Mouse (Mus musculus) layer of hippocampus, adult 8-10 months (tissue): ENCODE results near the gene Syngr3. TPM values are rescaled to one million over a fixed set of nuclear protein-coding genes. Genes with fewer than 3 reads are reported as not detected.

Source experiments
- DNase-seq, 2 experiments: peaks; one replicate each; pipeline ENCODE4 v3.0.0; 2022; ENCODE audit warnings: low spot score in 2 of 2
- total RNA-seq, 4 experiments: library from RNA; stranded (reverse); gene quantifications; 2 replicates each; pipeline ENCODE4 v1.2.4; 2022

The Syngr3 gene
- total RNA-seq, 4 experiments from 2014 or later, result 137 to 165 (median 150) TPM

DNA sequence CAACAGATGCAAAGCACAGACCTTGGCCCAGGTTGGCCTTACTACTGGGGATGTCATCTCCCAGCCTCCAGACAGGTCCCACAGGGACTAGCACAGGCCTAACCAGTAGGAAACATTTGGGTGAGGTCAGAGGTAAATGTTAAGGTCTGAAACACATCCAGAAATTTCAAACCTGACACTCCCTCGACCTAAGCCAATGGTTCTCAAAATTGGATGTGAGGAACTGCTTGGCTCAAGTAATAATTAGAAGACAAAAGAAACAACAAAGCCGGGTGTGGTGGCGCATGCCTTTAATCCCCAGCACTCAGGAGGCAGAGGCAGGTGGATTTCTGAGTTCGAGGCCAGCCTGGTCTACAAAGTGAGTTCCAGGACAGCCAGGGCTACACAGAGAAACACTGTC lies 43.4 kb downstream of the Syngr3 start:
- DNase-seq, result no peak

DNA sequence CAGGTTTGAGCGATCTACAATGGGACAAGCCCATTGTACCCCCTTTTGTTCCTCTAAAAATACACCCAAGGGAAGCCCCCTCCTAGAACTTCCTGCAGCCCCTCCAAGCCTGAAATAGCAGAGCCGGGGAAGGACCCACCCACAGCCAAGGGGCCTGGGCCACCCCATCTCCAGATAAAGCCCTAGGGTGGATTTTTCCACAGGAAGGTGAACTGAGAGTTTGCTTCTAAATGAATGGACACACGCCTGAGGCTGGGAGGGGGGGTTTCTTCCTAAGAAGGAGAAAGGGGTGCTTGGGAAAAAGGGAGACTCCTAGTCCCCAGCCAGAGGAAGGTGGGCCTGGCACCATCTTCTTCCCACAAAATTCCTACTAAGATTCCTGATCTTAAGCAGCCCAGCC lies 43.8 kb downstream of the Syngr3 start:
- DNase-seq, result no peak

DNA sequence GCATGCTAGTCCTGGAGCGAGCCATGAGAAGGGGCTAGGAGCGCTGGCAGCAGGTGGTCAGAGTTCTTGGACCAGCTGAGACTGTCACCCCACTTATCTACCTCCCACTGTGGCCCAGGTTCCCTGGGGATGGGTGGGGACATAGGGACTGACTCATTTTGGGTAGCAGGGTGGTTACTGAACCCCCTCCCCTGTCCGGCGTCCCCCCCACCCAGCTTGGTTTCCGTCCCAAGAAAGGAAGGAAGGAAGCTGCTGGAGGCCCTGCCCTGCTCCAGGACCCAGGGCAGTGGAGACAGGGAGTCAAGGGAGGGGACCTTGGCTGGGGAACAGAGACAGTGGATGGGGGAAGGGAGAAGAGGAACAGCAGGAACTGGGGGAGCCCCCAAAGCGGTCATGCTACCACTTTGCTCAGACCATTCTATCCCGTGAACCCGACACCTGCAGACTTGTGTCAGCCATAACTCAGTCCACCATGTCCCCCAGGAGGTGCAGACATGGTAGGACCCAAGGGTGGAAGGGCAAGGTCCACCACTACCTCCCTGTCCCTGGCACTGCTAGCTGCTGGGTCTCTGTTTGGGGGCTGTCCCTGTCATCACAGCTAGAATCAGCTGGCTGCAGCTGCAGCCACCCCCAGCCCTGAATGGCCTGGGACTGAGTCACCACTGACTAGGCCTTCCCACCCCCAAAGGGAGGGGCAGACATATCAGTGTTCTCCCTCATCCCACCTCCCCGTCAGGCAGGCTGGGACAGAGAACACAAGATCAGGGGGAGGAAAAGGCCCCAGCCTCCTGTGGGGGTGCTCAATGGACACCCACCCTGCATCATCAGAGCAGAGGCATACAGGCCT lies 44.7 kb downstream of the Syngr3 start:
- DNase-seq, result no peak

DNA sequence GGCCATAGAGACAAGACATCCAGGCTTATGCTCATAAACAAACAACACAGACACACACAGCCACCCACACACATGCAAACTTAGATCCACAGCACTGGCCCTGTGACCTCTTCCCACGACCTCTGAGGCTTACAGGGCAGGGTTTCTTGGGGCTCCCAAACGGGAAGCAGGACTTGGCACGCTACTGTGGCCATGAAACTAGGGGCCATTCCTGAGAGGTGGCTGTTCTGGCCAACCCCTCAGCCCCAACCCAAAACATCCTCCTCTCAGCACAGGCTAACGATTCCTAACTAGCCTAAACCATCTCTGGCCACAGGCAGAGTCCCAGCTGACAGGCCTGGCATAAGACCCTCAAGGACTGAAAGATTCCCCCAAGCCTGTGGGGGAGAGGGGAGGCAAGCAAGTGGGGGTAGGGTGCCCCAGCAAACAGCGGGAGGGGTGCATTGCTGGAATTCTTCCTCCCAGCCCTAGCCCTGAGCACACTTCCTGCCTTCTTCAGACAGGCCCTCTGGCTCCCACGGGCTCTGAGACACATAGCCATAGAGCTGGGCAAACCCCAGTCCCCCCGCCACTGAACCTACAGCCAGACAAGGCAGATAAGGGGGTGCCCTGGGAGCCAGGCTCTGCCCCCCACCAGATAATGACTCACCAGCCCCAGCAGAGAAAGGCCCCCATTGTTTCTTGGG lies 45.6 kb downstream of the Syngr3 start:
- DNase-seq, result no peak

DNA sequence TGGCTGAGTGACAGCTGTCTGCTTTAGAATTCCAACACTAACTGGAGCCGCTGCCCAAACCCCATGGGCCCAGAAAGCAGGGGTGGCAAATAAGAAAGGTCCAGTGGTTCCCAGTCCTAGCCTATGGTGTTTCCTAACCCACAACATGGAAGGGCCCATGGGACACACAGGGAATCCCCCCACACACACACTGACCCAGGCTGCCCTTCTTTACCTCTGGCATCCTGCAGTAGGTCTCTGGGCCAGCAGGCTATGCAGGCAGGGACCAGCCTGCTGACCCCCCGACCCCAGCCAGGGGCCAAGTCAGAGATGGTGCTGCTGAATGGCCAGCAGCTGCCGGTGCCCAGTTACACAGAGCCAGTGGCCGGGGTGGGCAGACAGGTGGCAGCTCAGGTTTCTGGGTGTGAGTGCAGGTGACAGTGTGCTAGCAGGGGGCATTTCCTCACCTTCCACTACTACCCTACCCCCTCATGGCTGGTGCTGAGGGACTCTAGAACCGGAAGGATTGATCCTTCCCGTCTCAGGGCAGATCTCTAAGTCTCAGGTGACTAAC lies 46.9 kb downstream of the Syngr3 start:
- DNase-seq, result no peak

DNA sequence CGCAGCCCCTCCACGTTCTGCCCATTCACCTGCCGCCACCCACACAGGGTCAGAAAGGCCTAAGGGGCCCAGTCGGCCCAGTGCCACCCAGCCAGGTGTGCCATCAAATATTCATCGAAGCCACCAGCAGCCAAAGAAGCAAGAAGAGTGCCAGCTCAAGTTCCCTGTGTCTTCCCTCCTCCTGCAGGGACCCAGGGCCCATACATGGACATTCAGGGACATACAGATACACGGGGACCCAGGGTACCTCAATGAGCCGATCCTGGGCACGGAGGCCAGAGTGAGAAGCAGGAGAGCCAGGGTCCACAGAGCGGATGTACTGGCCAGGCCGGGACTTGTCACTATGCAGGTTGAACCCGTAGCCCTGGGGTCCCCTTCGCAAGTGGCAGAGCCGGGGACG lies 47.8 kb downstream of the Syngr3 start:
- DNase-seq, result no peak

DNA sequence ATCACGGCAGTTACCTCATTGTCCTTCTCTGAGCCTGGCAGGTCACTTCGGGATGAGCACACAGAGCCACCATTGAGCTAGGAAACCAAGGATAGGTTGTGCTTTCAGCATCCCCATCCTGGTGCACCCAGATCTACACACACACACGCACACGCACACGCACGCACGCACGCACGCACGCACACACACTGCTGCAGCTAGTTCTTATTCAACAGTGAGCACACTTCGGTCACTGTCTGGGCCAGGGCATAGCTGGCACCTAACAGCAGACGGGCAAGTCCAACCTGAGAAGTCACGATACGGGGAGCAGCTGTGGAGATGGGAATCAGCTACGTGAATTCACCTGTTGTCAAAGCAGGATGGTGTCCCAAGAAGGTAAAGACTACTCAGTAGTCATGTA lies 49.2 kb downstream of the Syngr3 start:
- DNase-seq, result no peak

DNA sequence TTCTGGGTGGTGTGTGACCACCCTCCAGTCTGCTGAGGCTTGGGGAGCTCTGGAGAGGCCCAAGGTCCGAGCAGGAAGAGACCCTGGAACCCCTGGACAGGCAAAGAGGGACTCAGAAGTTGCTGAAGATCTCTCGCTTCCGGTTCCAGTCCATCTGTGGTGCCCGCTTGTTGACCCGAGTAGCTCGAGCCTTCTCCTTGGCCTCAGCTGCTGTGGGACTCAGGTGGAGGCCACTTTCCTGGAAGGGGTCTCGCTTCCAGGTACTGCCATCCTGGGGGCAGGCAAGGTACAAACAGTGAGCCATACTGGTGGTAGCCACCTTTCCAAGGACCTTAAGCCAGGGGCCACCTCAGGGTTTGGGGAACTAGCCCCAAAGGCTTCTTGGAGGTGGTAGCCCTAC lies 49.6 kb downstream of the Syngr3 start:
- no peak for DNase-seq

DNA sequence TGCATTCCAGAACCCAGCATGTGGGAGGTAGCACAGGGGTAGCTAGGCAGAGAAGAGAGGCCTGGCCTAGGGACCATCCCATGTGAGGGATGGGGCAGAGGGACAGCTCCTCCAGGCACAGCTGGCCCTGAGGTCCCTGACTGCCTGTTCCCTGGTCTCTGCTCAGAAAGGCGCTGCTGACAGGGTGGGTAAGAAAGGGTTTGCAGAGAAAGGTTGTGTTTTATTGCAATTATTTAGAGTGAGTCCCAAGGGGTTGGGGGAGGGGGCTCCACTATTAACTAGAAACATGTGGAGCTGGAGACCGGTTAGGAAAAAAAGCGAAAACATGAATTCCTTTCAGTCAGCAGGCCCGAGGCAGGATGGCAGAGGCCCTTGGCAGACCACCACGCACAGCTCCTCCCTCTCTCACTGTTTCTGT lies 50.2 kb downstream of the Syngr3 start:
- DNase-seq, result no peak

DNA sequence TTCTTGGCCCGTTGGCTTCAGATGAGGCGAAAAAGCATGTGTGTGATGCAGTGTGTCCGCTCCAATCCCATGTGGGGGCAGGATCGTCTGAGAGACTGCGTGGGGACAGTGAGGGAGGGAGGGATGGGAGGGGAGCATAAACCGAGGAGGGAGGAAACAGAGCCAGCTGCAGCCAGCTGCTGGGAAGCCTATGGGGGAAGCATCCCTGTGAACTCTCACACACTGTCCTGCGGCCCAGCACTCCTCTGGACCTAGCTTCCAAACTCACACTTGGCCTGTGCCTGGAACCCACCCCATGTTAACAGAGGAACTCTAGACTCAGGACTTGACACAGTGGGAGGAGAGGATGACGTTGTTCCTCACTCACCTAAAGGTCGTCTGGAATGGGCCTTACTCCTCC lies 50.9 kb downstream of the Syngr3 start:
- no peak for DNase-seq

DNA sequence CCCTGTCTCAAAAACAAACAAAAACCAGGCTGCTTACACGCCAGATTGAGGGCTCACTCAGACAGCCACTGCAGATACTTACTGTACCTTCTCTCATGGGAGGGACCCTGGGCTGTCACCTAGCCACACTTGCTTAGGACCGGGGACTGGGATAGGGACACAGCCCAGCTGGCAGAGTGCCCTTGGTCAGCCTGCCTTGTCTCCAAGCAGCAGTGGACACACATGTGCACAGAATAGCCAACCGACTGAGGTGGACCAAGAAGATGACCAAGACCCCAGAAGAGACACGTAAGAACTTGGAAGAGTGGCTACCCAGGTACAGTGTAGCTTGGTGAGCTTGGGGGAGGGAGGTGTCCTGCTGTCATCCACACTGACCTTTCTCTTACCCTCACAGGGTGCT lies 51.5 kb downstream of the Syngr3 start:
- DNase-seq, result no peak

DNA sequence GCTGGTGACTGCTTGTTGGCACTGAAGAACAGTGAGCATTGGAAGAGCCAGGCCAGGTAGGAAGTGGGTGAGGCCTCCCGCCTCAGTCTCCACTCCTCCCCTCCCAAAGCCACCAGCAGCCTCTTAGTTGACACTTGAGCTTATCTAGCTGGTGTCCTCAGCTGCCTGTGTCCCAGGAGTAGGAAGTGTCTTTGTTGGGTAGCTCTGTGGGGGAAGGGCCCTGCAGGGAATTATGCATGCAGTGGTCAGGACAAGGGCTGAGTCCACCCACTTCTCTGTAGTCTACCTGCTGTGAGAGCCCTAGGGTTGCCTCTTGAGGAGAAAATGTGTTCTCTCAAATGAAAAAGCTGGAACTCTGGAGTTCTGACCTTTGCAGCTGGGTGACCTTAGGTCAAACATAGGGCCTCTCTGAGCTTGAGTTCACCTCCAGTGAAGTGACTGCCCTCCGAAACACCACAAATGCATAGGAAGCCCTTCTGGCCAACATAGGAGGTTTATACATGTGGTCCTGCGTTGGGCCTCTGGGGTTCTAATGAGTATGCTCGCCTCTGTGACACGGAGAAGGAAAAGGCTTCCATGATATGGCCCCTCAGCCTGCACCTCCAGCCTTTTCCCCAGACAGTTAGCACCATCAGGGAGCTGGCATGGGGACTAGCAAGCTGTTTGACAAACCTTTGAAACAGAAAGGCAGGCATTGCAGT lies 52.8 kb downstream of the Syngr3 start:
- no peak for DNase-seq

DNA sequence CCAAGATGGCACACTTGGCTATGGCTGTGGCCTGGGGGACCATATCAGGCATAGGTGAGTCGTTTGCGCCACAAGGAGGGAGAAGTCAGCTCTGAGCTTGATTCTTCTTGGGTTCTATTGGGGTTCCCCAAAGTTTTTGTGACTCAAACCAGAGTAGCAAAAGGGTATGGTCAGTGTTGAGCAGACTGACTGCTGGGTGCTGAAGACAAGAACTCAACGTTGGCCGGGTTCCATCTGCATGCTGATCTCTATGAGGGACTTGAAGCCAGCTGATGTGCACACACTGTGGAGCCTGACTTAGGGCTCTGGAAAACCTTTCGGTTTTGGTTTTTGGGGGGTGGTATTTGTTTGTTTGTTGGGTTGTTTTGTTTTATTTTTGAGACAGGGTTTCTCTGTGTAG lies 54.1 kb downstream of the Syngr3 start:
- DNase-seq, result no peak

Other genes with a start within 250 kb of the Syngr3 start
- 10 to 100 TPM in 1 of 4 experiments, 1 to 10 TPM in 3; 5.8 to 12.1 (median 8.2) TPM for gene Dnase1l2, start 246.8 kb downstream of the Syngr3 start, total RNA-seq
- gene E4f1, start 219.6 kb downstream of the Syngr3 start, total RNA-seq, result 10 to 100 TPM; 31.0 to 44.2 (median 38.4) TPM
- 10 to 100 TPM; 54.8 to 62.3 (median 57.7) TPM for gene Pgp, start 219.6 kb downstream of the Syngr3 start, total RNA-seq
- gene Bricd5, start 216.1 kb downstream of the Syngr3 start, total RNA-seq, result 1 to 10 TPM in 2 of 4 experiments, under 1 TPM in 2; 0.90 to 2.0 (median 1.4) TPM
- 10 to 100 TPM; 39.7 to 43.9 (median 41.9) TPM for gene Mlst8, start 210.9 kb downstream of the Syngr3 start, total RNA-seq
- 100 to 1,000 TPM; 134 to 172 (median 153) TPM for gene Caskin1, start 201.4 kb downstream of the Syngr3 start, total RNA-seq
- 100 to 1,000 TPM in 2 of 4 experiments, 10 to 100 TPM in 2; 82.9 to 106 (median 97.4) TPM for gene Traf7, start 162.0 kb downstream of the Syngr3 start, total RNA-seq
- gene Rab26, start 155.7 kb downstream of the Syngr3 start, total RNA-seq, result 10 to 100 TPM; 63.4 to 66.7 (median 65.6) TPM
- 100 to 1,000 TPM in 1 of 4 experiments, 10 to 100 TPM in 3; 72.1 to 120 (median 88.4) TPM for gene Pkd1, start 140.1 kb downstream of the Syngr3 start, total RNA-seq
- gene Tsc2, start 57.3 kb downstream of the Syngr3 start, total RNA-seq, result 100 to 1,000 TPM; 149 to 212 (median 191) TPM
- gene Nthl1, start 57.3 kb downstream of the Syngr3 start, total RNA-seq, result 1 to 10 TPM; 6.5 to 9.1 (median 7.6) TPM
- 10 to 100 TPM; 41.9 to 48.7 (median 44.1) TPM for gene Slc9a3r2, start 39.6 kb downstream of the Syngr3 start, total RNA-seq
- 1 to 10 TPM in 3 of 4 experiments, not detected in 1; 1.1 to 2.6 (median 2.5) TPM for gene Npw, start 31.5 kb downstream of the Syngr3 start, total RNA-seq
- gene Zfp598, start 20.3 kb downstream of the Syngr3 start, total RNA-seq, result 10 to 100 TPM; 36.8 to 41.6 (median 38.2) TPM
- 10 to 100 TPM; 17.9 to 23.4 (median 21.1) TPM for gene Gfer, start 6.2 kb upstream of the Syngr3 start, total RNA-seq
- 1 to 10 TPM; 2.0 to 4.3 (median 3.4) TPM for gene Noxo1, start 6.3 kb upstream of the Syngr3 start, total RNA-seq
- 10 to 100 TPM; 24.2 to 32.3 (median 27.8) TPM for gene Tbl3, start 17.7 kb upstream of the Syngr3 start, total RNA-seq
- under 1 TPM in 2 of 4 experiments, not detected in 2; 0.36 to 0.47 TPM for gene Rnf151, start 28.1 kb upstream of the Syngr3 start, total RNA-seq
- gene Rps2, start 28.2 kb upstream of the Syngr3 start, total RNA-seq, result 100 to 1,000 TPM; 282 to 365 (median 323) TPM
- gene Ndufb10, start 34.5 kb upstream of the Syngr3 start, total RNA-seq, result 100 to 1,000 TPM; 214 to 227 (median 222) TPM
- gene Rpl3l, start 37.9 kb upstream of the Syngr3 start, total RNA-seq, result under 1 TPM; 0.23 to 0.77 (median 0.54) TPM
- gene Msrb1, start 46.7 kb upstream of the Syngr3 start, total RNA-seq, result 10 to 100 TPM; 41.1 to 50.5 (median 47.2) TPM
- under 1 TPM in 1 of 4 experiments, not detected in 3; 0.23 TPM for gene Hs3st6, start 63.0 kb upstream of the Syngr3 start, total RNA-seq
- not detected for gene Meiob, start 114.3 kb upstream of the Syngr3 start, total RNA-seq
- gene Hagh, start 150.2 kb upstream of the Syngr3 start, total RNA-seq, result 100 to 1,000 TPM; 121 to 133 (median 126) TPM
- 10 to 100 TPM; 18.5 to 21.1 (median 20.6) TPM for gene Fahd1, start 160.4 kb upstream of the Syngr3 start, total RNA-seq
- gene Igfals, start 176.0 kb upstream of the Syngr3 start, total RNA-seq, result not detected
- gene Nubp2, start 196.4 kb upstream of the Syngr3 start, total RNA-seq, result 10 to 100 TPM; 32.1 to 36.8 (median 33.3) TPM
- 10 to 100 TPM; 40.6 to 45.3 (median 41.8) TPM for gene Spsb3, start 196.7 kb upstream of the Syngr3 start, total RNA-seq
- gene Eme2, start 205.1 kb upstream of the Syngr3 start, total RNA-seq, result 10 to 100 TPM; 54.6 to 64.3 (median 62.0) TPM
- gene Mrps34, start 205.2 kb upstream of the Syngr3 start, total RNA-seq, result 10 to 100 TPM; 63.3 to 78.7 (median 73.4) TPM
- 10 to 100 TPM; 50.9 to 64.2 (median 51.9) TPM for gene Nme3, start 206.5 kb upstream of the Syngr3 start, total RNA-seq
- gene Mapk8ip3, start 247.0 kb upstream of the Syngr3 start, total RNA-seq, result 100 to 1,000 TPM; 384 to 435 (median 406) TPM